Mouse (Mus musculus) testis, postnatal 10 days (tissue): ENCODE data around the gene Fli1.

Source experiments
- DNase-seq: peaks from one replicate; pipeline ENCODE4 v3.0.0; 2021; ENCODE audit warnings: low spot score

Gene Fli1

GRCm38 (mm10) chr9:32468313-32468712, 74.3 kb downstream of the Fli1 start:
- DNase-seq = no peak

- DNase-seq = no peak
Observed at GRCm38 (mm10) chr9:32467443-32467842, 75.2 kb downstream of the Fli1 start.

GRCm38 (mm10) chr9:32466861-32467260, 75.8 kb downstream of the Fli1 start:
- no peak for DNase-seq

- DNase-seq = no peak
Observed at GRCm38 (mm10) chr9:32456707-32457106, 86.0 kb downstream of the Fli1 start.

GRCm38 (mm10) chr9:32450161-32450560, 92.5 kb downstream of the Fli1 start:
- DNase-seq = no peak

- no peak for DNase-seq
Observed at GRCm38 (mm10) chr9:32448766-32449165, 93.9 kb downstream of the Fli1 start.

GRCm38 (mm10) chr9:32445789-32446188, 96.9 kb downstream of the Fli1 start:
- no peak for DNase-seq

- no peak for DNase-seq
Observed at GRCm38 (mm10) chr9:32444453-32445201, 98.0 kb downstream of the Fli1 start.

GRCm38 (mm10) chr9:32443817-32444216, 98.8 kb downstream of the Fli1 start:
- no peak for DNase-seq

GRCm38 (mm10) chr9:32443115-32443514, 99.5 kb downstream of the Fli1 start:
- DNase-seq = no peak

GRCm38 (mm10) chr9:32434241-32435213, 108.1 kb downstream of the Fli1 start:
- no peak for DNase-seq

- no peak for DNase-seq
Observed at GRCm38 (mm10) chr9:32431061-32431460, 111.6 kb downstream of the Fli1 start.

GRCm38 (mm10) chr9:32425321-32425720, 117.3 kb downstream of the Fli1 start:
- DNase-seq = no peak

- DNase-seq = no peak
Observed at GRCm38 (mm10) chr9:32420711-32421110, 122.0 kb downstream of the Fli1 start.

GRCm38 (mm10) chr9:32417466-32418116, 125.1 kb downstream of the Fli1 start:
- no peak for DNase-seq

- DNase-seq = no peak
Observed at GRCm38 (mm10) chr9:32415952-32416351, 126.7 kb downstream of the Fli1 start.

- DNase-seq = no peak
Observed at GRCm38 (mm10) chr9:32414956-32415355, 127.7 kb downstream of the Fli1 start.

GRCm38 (mm10) chr9:32412836-32413580, 129.7 kb downstream of the Fli1 start:
- DNase-seq = no peak

GRCm38 (mm10) chr9:32411507-32411906, 131.2 kb downstream of the Fli1 start:
- DNase-seq = no peak

GRCm38 (mm10) chr9:32410671-32411070, 132.0 kb downstream of the Fli1 start:
- DNase-seq = no peak

GRCm38 (mm10) chr9:32409060-32409961, 133.3 kb downstream of the Fli1 start:
- DNase-seq = peak; percentile 51
